8 mouse cellular contexts compared by ENCODE assay signal in genomic region chr9:99357561-99357920, GRCm38 (mm10). TPM values are rescaled to one million over a fixed set of nuclear protein-coding genes. Genes with fewer than 3 reads are reported as not detected.
DNase-seq lines count a peak whose midpoint lies in the region; ATAC-seq and TF ChIP-seq lines count a peak whose summit lies in the region.

No protein-coding gene starts in this region.

- no peak for TF ChIP-seq CTCF in lung, adult 2 months (IDR thresholded peaks at IDR 0.05; ENCODE audit: insufficient read depth, low read length)

- DNase-seq in lung, adult 2 months, result no peak
- DNase-seq in lung, postnatal 14 days, result no peak
- DNase-seq in forebrain, embryonic 10.5 days (ENCODE audit: extremely low spot score, low spot score), result peak; percentile 32
- DNase-seq in limb, embryonic 11.5 days (ENCODE audit: low spot score), result peak; percentile 39
- DNase-seq in retina, embryonic 14.5 days (ENCODE audit: low spot score), result peak; percentile 31
- DNase-seq in layer of hippocampus, postnatal 36 days, result no peak
- DNase-seq in kidney, adult 9 months, result no peak
- no peak for DNase-seq in right cerebral cortex, postnatal 14 days

- H3K4me2 ChIP-seq in limb, embryonic 11.5 days (ENCODE audit: low read depth, severe bottlenecking), result peak overlapping the region; percentile 89

- TF ChIP-seq POLR2A in lung, adult 2 months (IDR thresholded peaks at IDR 0.05; ENCODE audit: borderline replicate concordance, extremely low read depth, low read depth, low read length), result no peak

- no peaks in the 10 kb centered on the region for H3K9me3 ChIP-seq in forebrain, embryonic 10.5 days
- H3K9me3 ChIP-seq in limb, embryonic 11.5 days (ENCODE audit: control insufficient read depth, low read length), result no peaks in the 10 kb centered on the region

- peaks cover 3% of the 10 kb centered on the region; the same call in 1 of the 2 replicates for H3K4me1 ChIP-seq in lung, adult 2 months (ENCODE audit: control insufficient read depth, insufficient read depth, low read length)
- peaks cover 29% of the 10 kb centered on the region for H3K4me1 ChIP-seq in forebrain, embryonic 10.5 days
- H3K4me1 ChIP-seq in limb, embryonic 11.5 days (ENCODE audit: control insufficient read depth, insufficient read depth, low read length), result peaks cover 6% of the 10 kb centered on the region; the same call in 1 of the 2 replicates

- ATAC-seq in limb, embryonic 11.5 days (ENCODE audit: insufficient number of reproducible peaks, low FRiP score, low TSS enrichment, low read depth), result no peak

- peak overlapping the region; percentile 39 for H3K4me3 ChIP-seq in lung, adult 2 months (replicated peaks; ENCODE audit: extremely low read depth, low read depth, low read length)
- H3K4me3 ChIP-seq in forebrain, embryonic 10.5 days, result peak overlapping the region; percentile 60
- H3K4me3 ChIP-seq in limb, embryonic 11.5 days (ENCODE audit: low read depth, low read length), result peak overlapping the region; percentile 39

- H3K9ac ChIP-seq in limb, embryonic 11.5 days (ENCODE audit: low read length), result peak overlapping the region; percentile 34; the same call in 1 of the 2 replicates

- 0 out of 2 replicates have a peak overlapping the region, but pooled peaks have one; percentile 37 for H3K27ac ChIP-seq in forebrain, embryonic 10.5 days
- no peak overlapping the region for H3K27ac ChIP-seq in limb, embryonic 11.5 days (replicated peaks; ENCODE audit: low read depth, low read length)

- H3K36me3 ChIP-seq in forebrain, embryonic 10.5 days (replicated peaks), result no peaks in the 10 kb centered on the region
- no peaks in the 10 kb centered on the region for H3K36me3 ChIP-seq in limb, embryonic 11.5 days (ENCODE audit: control insufficient read depth, insufficient read depth, low read length)

- WGBS in lung, adult 2 months, result 4% methylated on average over 19 of the region's 19 CpGs
- 5% methylated on average over 19 of the region's 19 CpGs for WGBS in forebrain, embryonic 10.5 days
- WGBS in limb, embryonic 11.5 days, result 4% methylated on average over 19 of the region's 19 CpGs

- H3K27me3 ChIP-seq in forebrain, embryonic 10.5 days (ENCODE audit: poor library complexity, severe bottlenecking), result peaks cover 67% of the 10 kb centered on the region
- H3K27me3 ChIP-seq in limb, embryonic 11.5 days (ENCODE audit: control insufficient read depth, insufficient read depth, low read length), result peaks cover 36% of the 10 kb centered on the region

RNA-seq across cellular contexts. Expression of gene Esyt3, which starts 0.8 kb away (rescaled TPM):
- 6.0 and 11.0 TPM in 2 replicates for polyA plus RNA-seq in lung, adult 2 months (2012; rRNA removed)
- 0.35 and 0.37 TPM in 2 replicates for polyA plus RNA-seq in forebrain, embryonic 10.5 days (2016; fragmentation: Nextera tagmentation; extraction: Ambion mirVana)
- 0.13 and 0.34 TPM in 2 replicates for polyA plus RNA-seq in limb, embryonic 11.5 days (2014; fragmentation: Nextera tagmentation; extraction: Ambion mirVana)
- 1 to 10 TPM; 1.8 to 2.7 TPM for total RNA-seq in layer of hippocampus, postnatal 36 days (2021)

Comparison
In these comparisons a context has a peak if more than half of its experiments do, and no peak if none do; other contexts are left out.
1. DNase-seq: peak in forebrain, embryonic 10.5 days (single experiment), limb, embryonic 11.5 days (single experiment) and retina, embryonic 14.5 days (single experiment); none in lung, adult 2 months (single experiment), lung, postnatal 14 days (single experiment), layer of hippocampus, postnatal 36 days (0 of 2), kidney, adult 9 months (single experiment) and right cerebral cortex, postnatal 14 days (single experiment).
2. Peak in every context shown above with its lines, with median percentiles within 50 percentile points of each other: H3K4me3 ChIP-seq.